Mouse (Mus musculus) frontal cortex, postnatal 25 days (tissue): ENCODE results near the gene C1qtnf12.

Experiments
- DNase-seq, 2 experiments: peaks; one replicate each; pipeline ENCODE4 v3.0.0; 2022; ENCODE audit warnings: low spot score in 2 of 2

Gene C1qtnf12

DNA sequence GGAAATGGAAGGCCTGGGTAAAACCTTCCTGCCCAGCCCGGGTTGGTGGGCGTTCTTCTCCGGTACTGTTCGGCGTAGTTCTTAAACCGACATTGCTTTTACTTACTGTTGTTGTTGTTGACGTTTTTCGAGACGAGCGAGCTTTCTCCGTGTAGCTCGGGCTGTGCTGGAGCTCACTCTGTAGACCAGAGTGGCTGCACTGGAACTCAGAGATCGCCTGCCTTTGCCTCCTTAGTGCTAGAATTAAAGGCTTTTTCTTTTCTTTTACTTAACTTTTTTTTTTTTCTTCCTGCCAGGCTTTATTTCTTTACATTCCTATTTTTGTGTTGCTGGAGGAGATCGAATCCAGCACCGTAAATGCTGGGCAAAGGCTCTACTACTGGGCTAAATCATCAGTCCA lies 31.5 kb downstream of the C1qtnf12 start:
- DNase-seq: no peak

DNA sequence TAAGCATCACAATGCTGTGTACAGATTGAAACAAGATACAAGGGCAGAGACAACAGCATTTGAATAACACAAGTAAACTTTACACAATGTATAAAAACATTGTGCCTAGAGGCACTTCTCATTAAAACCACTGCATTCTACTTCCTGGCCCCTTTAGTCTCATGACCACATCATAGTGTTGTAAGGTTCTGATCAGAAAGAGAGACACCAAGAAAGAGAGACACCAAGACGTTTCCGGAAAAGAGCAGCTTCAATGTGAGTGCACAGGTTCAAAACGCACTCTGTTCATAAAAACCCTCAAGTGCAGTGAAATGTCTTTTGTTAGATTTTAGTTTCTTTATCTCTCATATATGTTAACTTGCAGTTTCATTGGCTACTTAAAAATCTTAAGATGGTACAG lies 42.0 kb downstream of the C1qtnf12 start:
- DNase-seq: no peak

DNA sequence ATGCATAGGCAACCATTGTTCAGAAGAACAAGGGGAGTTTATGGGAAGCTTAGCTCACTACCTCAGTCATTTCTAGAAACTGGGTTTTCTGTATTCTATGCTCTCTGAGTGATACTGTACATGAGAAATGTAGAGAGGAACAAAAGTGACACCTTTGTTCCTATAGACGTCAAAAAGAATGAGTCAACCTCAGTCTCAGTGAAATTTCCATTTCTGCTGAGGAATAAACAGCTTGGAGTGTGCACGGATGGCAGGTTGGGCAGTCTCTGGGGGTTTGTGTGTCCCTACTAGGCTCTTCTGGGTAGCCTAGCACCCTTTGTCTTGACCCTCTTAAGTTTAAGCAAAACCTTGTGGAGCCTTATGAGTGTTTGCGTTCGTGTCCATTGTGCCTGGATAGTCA lies 46.3 kb downstream of the C1qtnf12 start:
- no peak for DNase-seq

DNA sequence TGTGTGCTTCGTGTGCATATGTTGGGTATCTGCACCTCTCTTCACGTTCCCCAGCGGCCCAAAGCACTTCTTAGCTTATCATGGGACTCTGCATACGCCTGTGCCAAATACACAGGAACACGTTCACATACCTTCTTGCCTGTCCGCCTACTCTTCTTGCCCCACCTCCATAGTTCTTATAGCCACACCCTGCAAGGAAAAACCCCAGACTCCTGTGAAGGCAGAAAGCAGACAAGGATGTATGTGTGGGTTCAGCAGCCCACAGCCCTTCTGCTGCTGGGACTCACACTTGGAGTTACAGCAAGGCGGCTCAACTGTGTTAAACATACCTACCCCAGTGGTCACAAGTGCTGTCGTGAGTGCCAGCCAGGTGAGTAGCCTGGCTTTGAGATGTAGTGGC lies 51.5 kb downstream of the C1qtnf12 start, which contains the start of gene Tnfrsf4:
Gene Tnfrsf4 (plus strand): TSS at position 207 of the 400 bp plus-strand sequence.
- DNase-seq: no peak

DNA sequence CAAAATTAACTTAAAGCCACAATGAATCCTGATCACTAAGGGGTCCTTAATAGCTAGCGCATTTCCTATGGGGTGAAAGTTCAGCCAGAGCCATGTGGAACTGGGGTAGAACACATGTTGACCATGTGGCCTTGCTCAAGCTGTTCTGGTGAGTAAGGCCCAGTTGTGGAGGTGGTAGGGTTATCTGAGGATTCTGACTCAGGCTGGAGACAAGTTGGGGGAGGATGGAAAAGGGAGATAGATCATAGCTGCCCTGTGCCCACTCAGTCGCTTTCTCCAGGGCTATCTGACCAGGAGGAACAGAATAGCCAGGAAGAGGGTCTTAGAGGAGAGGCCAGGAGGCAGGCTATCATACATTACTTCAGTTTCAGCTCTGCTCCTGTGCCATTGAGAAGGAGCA lies 52.3 kb downstream of the C1qtnf12 start:
- no peak for DNase-seq
